Mouse (Mus musculus) myocyte (in vitro differentiated cells): ENCODE data around the gene Myo1g.

Source experiments
- E2F4 ChIP-seq: IDR thresholded peaks from one replicate; pipeline ENCODE4 v1.6.1; 2011; ENCODE audit warnings: mild to moderate bottlenecking, control low read depth, moderate library complexity; ENCODE audit not compliant: insufficient read depth
- MAX ChIP-seq: IDR thresholded peaks from one replicate; pipeline ENCODE4 v1.6.1; 2011; ENCODE audit warnings: low read depth, mild to moderate bottlenecking, control low read depth
- MYOD1 ChIP-seq, 3 experiments: IDR thresholded peaks; one replicate each; pipeline ENCODE4 v1.6.1; 2011; ENCODE audit warnings: control low read depth in 2 of 3, low read depth in 2 of 3, mild to moderate bottlenecking in 2 of 3, moderate library complexity in 1 of 3; ENCODE audit not compliant: insufficient read length in 2 of 3, control insufficient read depth in 1 of 3
- MYOG ChIP-seq, 3 experiments: IDR thresholded peaks; one replicate each; pipeline ENCODE4 v1.6.1; 2011; ENCODE audit warnings: control low read depth in 2 of 3, low read depth in 2 of 3, mild to moderate bottlenecking in 2 of 3; ENCODE audit not compliant: insufficient read length in 2 of 3, control insufficient read depth in 1 of 3, insufficient read depth in 1 of 3
- POLR2A ChIP-seq: IDR thresholded peaks from one replicate; pipeline ENCODE4 v1.6.1; 2011; ENCODE audit warnings: low read depth, mild to moderate bottlenecking, control low read depth, moderate library complexity; ENCODE audit not compliant: insufficient read length
- TCF12 ChIP-seq: IDR thresholded peaks from one replicate; pipeline ENCODE4 v1.6.1; 2011; ENCODE audit warnings: mild to moderate bottlenecking, control low read depth; ENCODE audit not compliant: poor library complexity, insufficient read depth, severe bottlenecking
- USF1 ChIP-seq: IDR thresholded peaks from one replicate; pipeline ENCODE4 v1.6.1; 2011; ENCODE audit warnings: low read depth, mild to moderate bottlenecking, control low read depth, moderate library complexity

- TF ChIP-seq POLR2A (no peak), E2F4 (no peak), MAX (no peak), MYOG (IDR thresholded peaks at IDR 0.05; ENCODE audit: control insufficient read depth in 1 of 3, insufficient read depth in 1 of 3, insufficient read length in 2 of 3, low read depth in 2 of 3) (no peak), MYOD1 (IDR thresholded peaks at IDR 0.05; ENCODE audit: control insufficient read depth in 1 of 3, insufficient read length in 2 of 3, low read depth in 2 of 3) (no peak), USF1 (no peak), TCF12 (no peak)
Measured at GRCm38 (mm10) chr11:6506516-6506915, 14.2 kb downstream of the Myo1g start.
